Mouse (Mus musculus) cortical plate, adult 2 months (tissue): ENCODE results near the gene Tbkbp1.

Experiments
- CTCF ChIP-seq: fragments of 200-500 bp; IDR thresholded peaks from 2 replicates; pipeline ENCODE4 v1.5.1; 2011; ENCODE audit warnings: mild to moderate bottlenecking, control low read depth, low read length; ENCODE audit not compliant: insufficient read depth; ENCODE audit errors: extremely low read depth
- POLR2A ChIP-seq: fragments of 200-500 bp; IDR thresholded peaks from 2 replicates; pipeline ENCODE4 v1.6.1; 2011; ENCODE audit warnings: mild to moderate bottlenecking, low read length, control low read depth; ENCODE audit not compliant: insufficient read depth; ENCODE audit errors: extremely low read depth

DNA sequence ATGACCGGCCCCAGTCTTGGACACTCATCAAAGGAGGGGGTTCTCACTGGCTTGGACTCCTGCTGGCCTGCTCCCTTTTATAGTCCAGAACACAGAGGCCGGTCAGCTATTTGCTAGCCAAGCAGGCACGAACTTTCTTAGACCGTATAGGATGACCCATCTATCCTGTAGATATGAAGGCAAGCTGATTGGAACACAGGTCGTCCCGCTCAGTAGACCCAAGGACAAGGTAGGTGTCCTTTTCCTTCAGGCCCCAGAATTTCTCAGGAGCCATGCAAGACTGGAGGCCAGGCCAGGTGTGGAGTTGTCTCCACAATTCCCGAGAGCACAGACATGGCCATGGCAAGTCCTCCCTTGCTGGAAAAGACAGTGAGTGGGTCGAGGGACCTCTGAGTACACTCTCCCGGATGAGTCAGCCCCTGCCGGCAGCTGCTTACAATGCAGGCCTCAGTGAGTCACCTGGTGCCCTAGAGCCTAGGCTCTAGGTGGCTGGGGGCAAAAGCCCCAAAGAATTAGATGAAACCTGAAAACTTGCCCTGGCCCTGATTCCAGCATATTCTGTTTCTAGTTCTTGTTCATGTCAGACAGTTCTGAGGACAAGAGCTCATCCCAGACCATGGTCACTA, 1.5 kb upstream of the Tbkbp1 start:
- TF ChIP-seq POLR2A (no peak), CTCF (no peak)
